Mouse (Mus musculus): ENCODE measurements at regions not wholly inside any gene's neighbourhood (a gene's known extent, or its start where the extent isn't known, plus 50 kb on each side); places are given as distances from the start of the nearest gene placed in this dataset.

DNA sequence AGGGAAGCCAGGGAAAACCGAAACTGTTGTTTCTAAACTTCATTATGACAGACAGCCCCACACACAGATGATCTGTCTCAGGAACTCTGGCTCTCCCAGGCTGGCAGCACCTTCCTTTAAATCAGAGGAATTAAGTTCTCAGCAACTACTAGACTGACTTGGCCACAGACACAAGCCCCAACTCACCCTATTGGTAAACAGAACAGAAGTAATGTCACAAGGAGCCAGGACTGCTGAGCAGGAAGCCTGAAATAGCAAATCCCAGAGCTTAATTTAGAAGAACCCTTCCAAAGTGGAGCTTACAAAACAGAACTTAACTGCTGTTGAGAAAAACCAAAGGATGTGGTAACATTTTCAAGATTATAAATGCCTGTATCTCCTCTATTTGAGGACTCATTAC lies 174.8 kb downstream of the Nfkbiz start:
- peak; percentile 23 for DNase-seq (ENCODE audit: low spot score)

DNA sequence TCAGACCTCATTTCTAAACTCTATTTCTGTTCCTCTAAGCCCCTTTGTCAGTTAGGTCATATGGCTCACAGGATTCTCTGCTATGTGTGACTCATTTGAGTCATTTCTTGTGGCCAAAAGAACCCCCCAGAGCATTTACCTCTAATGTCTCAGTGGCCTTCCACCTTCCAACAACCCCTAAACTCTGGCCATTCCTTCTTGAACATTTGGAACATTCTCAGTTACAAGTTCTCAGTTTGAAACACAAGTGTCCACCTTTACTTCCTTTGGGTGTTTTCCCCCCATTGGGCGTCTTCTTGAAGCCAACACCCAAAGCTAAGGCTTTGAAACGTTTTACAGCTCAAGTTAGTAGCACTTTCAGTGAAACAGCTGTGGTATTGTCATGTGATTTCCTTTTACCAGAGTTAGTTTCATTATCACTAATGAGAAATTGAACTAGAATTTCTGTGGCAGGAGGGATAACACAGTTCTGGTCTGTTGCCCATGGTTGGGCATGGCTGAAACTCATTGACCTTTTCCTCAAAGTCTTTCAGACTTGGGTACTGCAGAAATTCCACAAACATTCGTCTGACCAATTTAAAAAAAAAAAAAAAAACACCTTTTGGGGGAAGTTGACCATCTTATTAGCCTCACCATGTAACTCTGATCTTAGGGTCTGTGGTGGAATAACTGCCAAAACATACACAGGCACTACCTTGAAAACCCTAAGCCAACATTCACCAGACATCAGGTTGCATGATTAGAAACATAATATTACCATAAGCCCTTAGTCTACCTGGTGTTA lies 201.8 kb downstream of the Nfkbiz start:
- DNase-seq (ENCODE audit: low spot score): peak; percentile 33

DNA sequence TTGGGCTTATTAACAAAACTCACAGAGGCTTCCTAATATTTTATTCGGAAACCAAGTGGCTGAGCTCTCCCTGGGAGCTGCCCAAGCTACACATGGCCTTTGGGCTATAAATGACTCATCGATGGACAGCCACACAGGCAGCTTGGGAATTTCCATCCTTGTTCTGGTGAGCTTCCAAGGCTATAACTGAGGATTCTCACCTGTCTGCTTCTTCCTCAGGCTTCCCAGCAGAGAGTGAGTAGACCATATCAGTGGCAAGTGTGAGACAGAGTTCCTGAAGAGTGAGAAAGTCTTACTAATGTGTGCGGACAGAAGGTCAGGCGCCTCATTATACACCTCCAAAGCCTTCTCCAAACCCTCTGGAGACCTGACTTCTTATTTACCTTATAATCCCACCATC lies 202.5 kb downstream of the Nfkbiz start:
- DNase-seq (ENCODE audit: low spot score): no peak

DNA sequence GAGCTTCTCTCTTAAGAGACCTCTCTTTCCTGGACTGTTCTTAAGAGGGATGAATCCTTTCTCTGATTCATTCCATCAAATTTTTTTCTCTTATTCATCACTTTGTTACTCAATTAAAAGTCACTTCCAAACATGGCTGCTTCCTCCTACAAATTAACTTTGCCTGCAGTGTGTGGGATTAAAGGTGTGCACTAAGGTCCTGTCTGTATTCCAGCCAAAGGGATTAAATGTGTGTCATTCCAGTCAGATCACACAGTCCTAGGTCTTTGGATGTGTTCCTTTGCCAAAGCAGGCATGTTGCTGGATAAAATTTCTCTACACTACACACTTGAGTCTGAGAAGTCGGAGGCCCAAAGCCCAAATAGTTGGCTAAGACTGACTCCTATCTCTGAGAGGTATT lies 204.0 kb downstream of the Nfkbiz start:
- no peak for DNase-seq (ENCODE audit: low spot score)

DNA sequence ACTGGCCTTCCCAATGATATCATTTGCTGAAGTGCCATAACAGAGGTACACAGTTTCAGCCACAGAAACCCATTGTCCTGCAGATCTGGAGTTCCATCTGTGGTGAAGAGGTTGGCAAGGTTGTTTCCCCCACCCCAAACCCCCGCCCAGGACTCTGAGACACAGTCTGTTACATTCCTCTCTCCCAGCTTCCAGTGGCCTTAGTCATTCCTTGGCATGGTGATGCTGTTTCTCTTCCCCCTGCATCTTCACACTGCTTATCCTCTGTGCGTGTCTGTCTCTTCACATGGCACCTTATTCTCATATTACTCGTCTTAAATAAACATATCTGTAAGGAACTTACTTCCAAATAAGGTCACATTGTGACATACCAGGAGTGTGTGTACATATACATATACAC lies 206.5 kb downstream of the Nfkbiz start:
- DNase-seq (ENCODE audit: low spot score): no peak

DNA sequence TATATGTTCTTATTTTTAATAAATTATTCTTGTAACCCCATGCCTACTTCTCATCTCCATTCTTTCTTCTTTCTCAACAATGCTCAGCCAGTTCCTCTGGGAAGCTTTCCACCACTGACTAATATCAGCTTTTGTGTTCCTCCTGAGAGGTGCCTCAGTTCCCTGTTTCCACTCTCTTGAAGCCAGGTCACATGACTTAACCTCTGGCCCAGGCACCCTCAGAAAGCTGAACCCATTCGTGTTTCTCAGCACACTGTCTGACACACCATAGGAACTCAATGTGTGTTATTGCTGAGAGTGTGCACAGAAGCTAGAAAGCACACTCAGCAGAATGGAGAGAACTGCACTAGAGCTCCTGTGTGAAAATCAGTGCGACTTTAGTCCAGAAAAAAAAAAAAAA lies 207.1 kb downstream of the Nfkbiz start:
- no peak for DNase-seq (ENCODE audit: low spot score)

GRCm38 (mm10) chr16:55631048-55631447 lies 207.7 kb downstream of the Nfkbiz start:
- DNase-seq (ENCODE audit: low spot score): no peak

GRCm38 (mm10) chr16:55627531-55627930 lies 211.2 kb downstream of the Nfkbiz start:
- DNase-seq (ENCODE audit: low spot score): no peak

GRCm38 (mm10) chr16:55623422-55623821 lies 215.3 kb downstream of the Nfkbiz start:
- no peak for DNase-seq (ENCODE audit: low spot score)

GRCm38 (mm10) chr16:55619731-55620130 lies 219.0 kb downstream of the Nfkbiz start:
- no peak for DNase-seq (ENCODE audit: low spot score)

DNA sequence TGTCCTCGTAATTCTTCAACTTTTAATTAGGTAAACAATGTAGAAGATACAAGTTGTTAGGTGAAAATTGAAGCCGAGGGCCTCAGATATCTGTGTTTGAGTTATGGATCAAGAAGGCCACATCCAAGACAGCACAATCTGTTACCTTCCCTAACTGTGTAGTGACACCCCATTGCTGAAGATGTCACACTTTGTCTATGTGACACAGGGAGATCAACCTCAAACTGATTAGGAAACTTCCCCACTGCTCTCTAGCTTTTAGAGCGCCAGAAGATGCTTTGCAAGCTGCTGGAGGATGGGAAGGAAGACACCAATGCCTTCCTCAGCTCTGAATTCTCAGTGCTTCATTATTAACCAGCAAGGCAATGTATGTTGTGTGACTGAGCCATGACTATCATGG lies 220.7 kb downstream of the Nfkbiz start:
- DNase-seq (ENCODE audit: low spot score): no peak

GRCm38 (mm10) chr16:55617506-55617905 lies 221.2 kb downstream of the Nfkbiz start:
- DNase-seq (ENCODE audit: low spot score): no peak

DNA sequence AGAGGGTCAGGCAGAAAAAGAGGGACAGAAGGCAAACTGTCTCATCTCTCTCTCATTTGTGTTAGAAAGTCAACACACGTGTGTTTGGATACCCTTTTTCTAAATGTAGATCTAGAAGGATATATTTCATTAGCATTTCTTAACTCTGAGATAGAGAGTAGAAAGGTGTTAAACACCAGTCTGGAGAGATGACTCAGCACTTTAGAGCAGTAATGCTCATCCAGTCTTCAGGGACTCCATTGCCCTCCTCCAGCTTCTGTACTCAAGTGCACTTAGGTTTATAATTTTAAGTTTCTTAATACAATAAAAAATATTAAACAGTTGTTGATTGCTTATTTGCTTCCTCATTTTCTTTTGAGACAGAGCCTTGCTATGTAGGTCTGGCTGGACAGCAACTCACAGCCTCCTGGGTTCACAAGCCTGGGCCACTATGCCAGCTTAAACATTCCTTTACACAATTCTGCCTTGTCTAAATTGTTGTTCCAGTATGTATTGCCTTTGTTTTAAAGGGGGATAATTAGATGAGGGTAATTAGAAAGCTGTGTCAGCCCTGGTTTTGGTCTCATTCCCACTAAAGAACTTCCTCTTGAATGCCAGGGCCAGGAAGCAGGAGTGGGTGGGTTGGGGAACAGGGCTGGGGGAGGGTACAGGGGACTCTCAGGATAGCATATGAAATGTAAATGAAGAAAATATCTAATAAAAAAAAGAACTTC lies 222.1 kb downstream of the Nfkbiz start:
- no peak for DNase-seq (ENCODE audit: low spot score)

GRCm38 (mm10) chr16:55612873-55613272 lies 225.8 kb downstream of the Nfkbiz start:
- peak; percentile 51 for DNase-seq (ENCODE audit: low spot score)

GRCm38 (mm10) chr16:55612001-55612400 lies 226.7 kb downstream of the Nfkbiz start:
- DNase-seq (ENCODE audit: low spot score): no peak

- DNase-seq (ENCODE audit: low spot score): no peak
Measured at GRCm38 (mm10) chr16:55611172-55611571, 227.5 kb downstream of the Nfkbiz start.

DNA sequence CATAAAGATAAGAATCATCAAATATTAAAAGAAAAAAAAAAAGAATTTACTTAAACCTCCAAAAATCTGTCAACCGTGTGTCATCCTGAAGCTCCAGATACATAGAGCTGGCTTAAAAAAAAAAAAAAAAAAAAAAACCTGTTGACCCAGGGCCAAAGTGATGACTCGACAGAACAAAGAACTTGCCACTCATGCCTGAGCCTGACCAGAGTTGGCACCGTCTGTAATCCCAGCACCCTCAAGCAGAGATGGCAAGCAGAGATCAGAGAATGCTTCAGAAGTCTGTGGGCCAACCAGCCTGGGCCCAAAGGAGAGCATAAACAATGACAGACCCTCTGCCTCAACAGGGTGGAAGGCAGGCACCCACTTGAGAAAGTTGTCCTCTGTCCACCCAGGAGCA lies 230.3 kb downstream of the Nfkbiz start:
- no peak for DNase-seq (ENCODE audit: low spot score)

DNA sequence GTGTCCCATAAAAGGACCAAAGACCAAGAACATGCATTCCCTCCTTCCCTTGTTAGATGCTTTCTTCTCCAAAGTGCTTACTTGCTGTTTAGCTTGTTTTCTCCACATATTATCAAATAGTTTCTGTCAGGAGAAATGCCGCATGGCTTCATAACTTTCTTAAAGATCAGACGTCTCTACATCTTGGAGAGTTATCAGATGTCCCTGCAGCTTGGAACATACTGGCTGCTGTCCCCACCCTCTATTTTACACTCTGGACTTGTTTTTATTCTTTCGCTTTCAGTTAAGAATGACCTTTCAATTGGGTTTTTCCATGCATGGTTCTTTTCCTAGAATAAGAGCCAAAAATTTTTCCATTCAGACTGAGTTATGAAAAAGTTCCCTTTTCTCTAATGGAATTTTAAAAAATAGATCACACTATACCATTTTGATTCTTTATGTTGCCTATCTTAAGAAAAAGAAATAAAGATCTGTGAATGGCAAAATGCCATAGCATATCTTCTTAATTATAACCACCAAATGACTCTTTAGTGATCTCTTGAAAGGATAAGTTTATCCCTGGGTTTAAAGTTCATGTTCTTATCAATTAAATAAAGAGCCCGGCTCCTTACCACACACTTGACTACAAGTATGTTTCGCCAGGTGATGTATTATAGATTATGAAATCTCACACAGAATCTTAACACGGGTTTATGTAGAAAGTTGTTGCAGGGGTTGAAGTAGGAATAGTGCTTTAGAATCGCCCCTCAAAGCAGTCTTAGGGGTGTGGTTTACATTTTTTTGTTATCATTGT lies 232.1 kb downstream of the Nfkbiz start:
- DNase-seq (ENCODE audit: low spot score): peak; percentile 21

- no peak for DNase-seq (ENCODE audit: low spot score)
Measured at GRCm38 (mm10) chr16:55603611-55604010, 235.1 kb downstream of the Nfkbiz start.

DNA sequence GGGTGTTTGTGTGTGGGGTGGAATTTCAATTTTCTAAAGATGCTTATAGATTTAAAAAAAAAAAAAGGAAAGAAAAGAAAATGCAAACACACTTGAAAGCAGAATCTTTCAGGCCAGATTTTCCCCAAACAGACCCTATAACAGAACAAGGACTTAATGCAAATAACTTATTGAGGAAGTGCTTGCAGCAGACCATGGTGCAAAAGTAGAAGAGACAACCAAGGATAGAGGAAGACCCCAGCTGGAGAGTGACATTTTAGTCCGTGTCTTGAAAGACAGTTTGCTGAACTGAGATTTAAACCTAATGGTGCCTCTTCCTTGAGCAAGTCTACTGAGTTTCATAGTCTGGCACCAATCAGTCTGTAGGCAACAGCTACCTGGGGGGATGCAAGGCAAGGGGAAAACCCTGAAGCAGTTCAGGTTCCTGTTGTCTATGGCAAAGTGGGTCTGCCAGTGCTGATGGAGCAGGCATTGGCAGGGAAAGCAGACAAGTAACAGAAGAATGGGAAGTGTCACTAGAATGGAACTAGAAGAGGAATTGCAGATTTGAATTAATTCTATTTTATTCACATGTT lies 249.2 kb downstream of the Nfkbiz start:
- no peak for DNase-seq (ENCODE audit: low spot score)

DNA sequence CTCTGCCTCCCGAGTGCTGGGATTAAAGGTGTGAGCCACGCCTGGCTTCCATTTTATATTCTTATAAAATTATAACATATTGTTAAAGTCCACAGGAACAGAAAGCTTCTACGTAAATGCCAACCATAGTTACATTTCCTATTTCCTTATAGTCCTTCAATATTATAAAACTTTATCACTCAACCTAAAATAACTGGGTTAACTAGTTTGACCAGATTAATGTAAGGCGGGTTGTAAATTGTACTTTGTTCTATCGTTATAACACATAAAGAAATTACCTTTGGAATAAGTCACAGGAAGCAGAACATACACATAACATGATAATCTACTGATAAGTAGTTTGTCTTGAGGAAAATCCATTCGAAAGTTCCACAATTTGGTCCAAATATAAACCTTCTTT lies 251.6 kb downstream of the Nfkbiz start:
- DNase-seq (ENCODE audit: low spot score): no peak

- peak; percentile 28 for DNase-seq (ENCODE audit: low spot score)
Measured at GRCm38 (mm10) chr16:55582906-55583305, 255.8 kb downstream of the Nfkbiz start.
